Mouse (Mus musculus): Measurements from ENCODE around the gene Ubl5. TPM values are rescaled to one million over a fixed set of nuclear protein-coding genes. Genes with fewer than 3 reads are reported as not detected.
"Not testable (repeated sequence)": the region's sequence is repeated elsewhere in the genome, so short reads cannot be mapped to it uniquely, and the experiment has no call there.

Gene Ubl5
- polyA plus RNA-seq, 1 experiment from 2014 or later = 375 TPM

DNA sequence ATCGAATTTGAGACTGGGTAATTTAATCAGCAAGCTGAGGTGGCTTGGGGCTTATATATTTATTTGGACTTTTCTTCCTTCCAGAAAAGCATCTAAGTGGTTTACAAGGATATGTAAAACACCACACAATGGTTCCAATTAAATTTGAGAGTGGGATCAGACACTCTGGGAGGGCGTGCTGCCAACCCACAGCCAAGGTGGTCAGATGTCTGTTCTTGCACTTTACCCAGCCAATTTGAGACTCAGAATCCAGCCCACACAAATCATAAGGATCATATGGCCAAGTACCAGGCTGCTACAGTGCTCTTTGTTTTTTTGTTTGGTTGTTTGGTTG is 39.7 kb downstream of the Ubl5 start:
- H3K9me3 ChIP-seq (ENCODE audit: control insufficient read depth, low read length) = no peaks in the 10 kb centered on the region
- no peak overlapping the region for H3K9ac ChIP-seq (ENCODE audit: low read depth, low read length)
- ATAC-seq (ENCODE audit: low FRiP score, low TSS enrichment) = no peak
- no peak overlapping the region for H3K4me3 ChIP-seq (ENCODE audit: low read length)
- no peaks in the 10 kb centered on the region for H3K36me3 ChIP-seq (ENCODE audit: control insufficient read depth, insufficient read depth, low read length)
- H3K27me3 ChIP-seq (ENCODE audit: control insufficient read depth, insufficient read depth, low read length) = no peaks in the 10 kb centered on the region
- WGBS = 73% methylated on average over 2 of the region's 2 CpGs
- no peak overlapping the region for H3K4me2 ChIP-seq (replicated peaks; ENCODE audit: low read depth, low read length)
- H3K27ac ChIP-seq (ENCODE audit: low read depth, low read length) = no peak overlapping the region
- no peaks in the 10 kb centered on the region for H3K4me1 ChIP-seq (ENCODE audit: control insufficient read depth, insufficient read depth, low read length)

DNA sequence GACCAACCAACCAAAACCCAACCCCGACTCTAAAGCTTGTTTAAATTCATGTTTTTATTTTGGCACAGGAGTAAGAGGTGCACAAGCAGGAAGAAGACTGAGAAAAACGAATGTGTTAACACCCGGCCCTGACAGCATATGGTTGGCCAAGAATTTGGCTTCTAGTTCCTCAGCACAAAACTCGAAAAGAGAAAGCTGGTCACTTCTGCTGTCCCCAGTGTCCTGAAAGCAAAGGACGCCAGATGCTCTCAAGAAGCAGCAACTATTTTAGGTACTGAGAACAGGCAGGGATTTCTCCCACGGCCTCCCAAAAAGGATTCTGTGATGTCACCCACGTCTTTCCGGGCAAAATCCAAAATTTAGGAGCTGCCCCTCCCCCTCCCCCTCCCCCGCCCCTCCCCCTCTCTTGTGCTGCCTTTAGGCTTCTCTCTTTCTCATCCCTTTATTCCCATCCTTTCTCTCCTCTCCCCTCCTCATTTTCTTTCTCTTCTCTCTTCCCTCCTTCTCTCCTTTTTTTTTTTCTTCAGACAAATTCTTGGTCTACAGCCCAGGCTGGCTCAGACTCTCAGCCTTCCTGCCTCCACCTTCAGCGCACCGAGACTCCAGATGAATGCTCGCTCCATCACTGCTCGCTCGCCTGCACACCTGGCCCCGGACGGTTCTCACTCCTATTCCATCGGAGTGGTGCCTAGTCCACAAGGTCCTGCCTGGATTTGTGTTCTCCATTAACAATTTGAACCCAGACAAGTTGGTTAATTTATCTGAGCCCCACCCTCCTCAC is 42.6 kb downstream of the Ubl5 start:
- H3K27ac ChIP-seq (ENCODE audit: low read depth, low read length) = no peak overlapping the region
- no peak for ATAC-seq (ENCODE audit: low FRiP score, low TSS enrichment)
- no peaks in the 10 kb centered on the region for H3K27me3 ChIP-seq (ENCODE audit: control insufficient read depth, insufficient read depth, low read length)
- H3K4me1 ChIP-seq (ENCODE audit: control insufficient read depth, insufficient read depth, low read length) = peaks cover 5% of the 10 kb centered on the region
- no peak overlapping the region for H3K4me2 ChIP-seq (replicated peaks; ENCODE audit: low read depth, low read length)
- 53% methylated on average over 17 of the region's 17 CpGs for WGBS
- H3K9ac ChIP-seq (ENCODE audit: low read depth, low read length) = no peak overlapping the region
- H3K4me3 ChIP-seq (ENCODE audit: low read length) = no peak overlapping the region
- H3K9me3 ChIP-seq (ENCODE audit: control insufficient read depth, low read length) = no peaks in the 10 kb centered on the region
- no peaks in the 10 kb centered on the region for H3K36me3 ChIP-seq (ENCODE audit: control insufficient read depth, insufficient read depth, low read length)

DNA sequence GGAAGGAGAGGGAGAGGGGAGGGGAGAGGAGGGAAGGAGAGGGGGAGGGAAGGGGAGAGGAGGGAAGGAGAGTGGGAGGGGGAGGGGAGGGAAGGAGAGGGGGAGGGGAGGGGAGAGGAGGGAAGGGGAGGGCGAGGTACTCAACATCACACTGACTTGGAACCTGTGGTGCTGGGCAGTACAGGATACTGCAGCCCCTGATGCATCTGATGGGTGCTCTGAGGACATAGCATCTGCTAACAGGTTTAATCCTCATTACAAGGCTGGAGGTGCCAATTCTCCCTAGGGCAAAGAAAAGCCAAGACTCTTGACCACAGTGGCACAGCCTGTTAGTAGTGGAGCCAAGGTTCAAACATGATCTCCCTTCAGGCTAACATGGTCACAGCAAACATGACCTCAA is 46.7 kb downstream of the Ubl5 start:
- no CpG with 5 or more reads among the region's 1 CpGs for WGBS
- Histone ChIP-seq H3K27me3 (ENCODE audit: control insufficient read depth, insufficient read depth, low read length) (0 out of 2 replicates have a peak, but pooled peaks cover 2% of the 10 kb centered on the region), H3K36me3 (ENCODE audit: control insufficient read depth, insufficient read depth, low read length) (no peaks in the 10 kb centered on the region), H3K9ac (ENCODE audit: low read depth, low read length) (no peak overlapping the region), H3K9me3 (ENCODE audit: control insufficient read depth, low read length) (no peaks in the 10 kb centered on the region), H3K4me2 (replicated peaks; ENCODE audit: low read depth, low read length) (no peak overlapping the region), H3K4me1 (ENCODE audit: control insufficient read depth, insufficient read depth, low read length) (peaks cover 6% of the 10 kb centered on the region), H3K27ac (ENCODE audit: low read depth, low read length) (no peak overlapping the region), H3K4me3 (ENCODE audit: low read length) (no peak overlapping the region)
- ATAC-seq (ENCODE audit: low FRiP score, low TSS enrichment) = 0 out of 2 replicates have a peak, but pooled peaks have one; percentile 21

DNA sequence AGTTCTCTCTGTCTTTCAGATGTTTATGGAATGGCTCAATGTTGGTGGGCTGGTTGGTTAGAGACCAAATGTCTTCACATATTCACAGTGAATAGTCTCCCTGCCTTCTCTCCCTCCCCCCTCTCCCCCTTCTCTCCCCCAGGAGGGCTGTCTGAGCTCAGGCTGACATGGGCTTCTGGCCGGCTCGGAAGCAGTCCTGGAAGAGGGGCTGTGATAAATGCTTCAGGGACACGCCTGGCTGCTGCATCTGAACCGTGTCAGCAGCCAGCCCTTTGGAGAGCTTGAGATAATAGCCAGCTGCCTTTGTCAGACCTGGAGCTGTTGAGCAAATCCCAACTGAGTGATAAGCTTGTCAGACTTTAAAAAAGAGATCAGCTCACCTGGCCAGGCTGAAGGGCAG is 47.2 kb downstream of the Ubl5 start:
- H3K4me3 ChIP-seq (ENCODE audit: low read length) = no peak overlapping the region
- H3K9me3 ChIP-seq (ENCODE audit: control insufficient read depth, low read length) = no peaks in the 10 kb centered on the region
- ATAC-seq (ENCODE audit: low FRiP score, low TSS enrichment) = peak; percentile 69
- peaks cover 7% of the 10 kb centered on the region; the same call in 1 of the 2 replicates for H3K27me3 ChIP-seq (ENCODE audit: control insufficient read depth, insufficient read depth, low read length)
- H3K36me3 ChIP-seq (ENCODE audit: control insufficient read depth, insufficient read depth, low read length) = no peaks in the 10 kb centered on the region
- no peak overlapping the region for H3K27ac ChIP-seq (ENCODE audit: low read depth, low read length)
- H3K4me2 ChIP-seq (replicated peaks; ENCODE audit: low read depth, low read length) = no peak overlapping the region
- no peak overlapping the region for H3K9ac ChIP-seq (ENCODE audit: low read depth, low read length)
- 0% methylated on average over 4 of the region's 4 CpGs for WGBS
- H3K4me1 ChIP-seq (ENCODE audit: control insufficient read depth, insufficient read depth, low read length) = peaks cover 11% of the 10 kb centered on the region

DNA sequence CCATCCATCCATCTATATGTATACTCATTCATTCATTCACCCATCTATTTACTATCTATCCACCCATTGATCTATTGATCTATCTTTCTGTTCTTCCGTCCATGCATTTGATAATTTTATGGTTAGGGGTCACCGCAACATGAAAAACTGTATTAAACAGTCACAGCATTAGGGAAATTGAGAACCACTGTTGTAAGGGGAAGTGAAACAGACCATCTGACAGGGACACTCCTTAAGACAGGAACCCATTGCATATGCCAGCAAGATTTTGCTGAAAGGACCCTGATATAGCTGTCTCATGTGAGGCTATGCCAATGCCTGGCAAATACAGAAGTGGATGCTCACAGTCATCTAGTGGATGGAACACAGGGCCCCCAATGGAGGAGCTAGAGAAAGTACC is 47.8 kb downstream of the Ubl5 start:
- not testable (repeated sequence) for H3K36me3 ChIP-seq (ENCODE audit: control insufficient read depth, insufficient read depth, low read length); ATAC-seq (ENCODE audit: low FRiP score, low TSS enrichment); H3K4me2 ChIP-seq (replicated peaks; ENCODE audit: low read depth, low read length); H3K4me3 ChIP-seq (ENCODE audit: low read length); H3K27ac ChIP-seq (ENCODE audit: low read depth, low read length); H3K9me3 ChIP-seq (ENCODE audit: control insufficient read depth, low read length); H3K9ac ChIP-seq (ENCODE audit: low read depth, low read length)
- 83% methylated on average over 2 of the region's 2 CpGs for WGBS
- Histone ChIP-seq H3K27me3 (ENCODE audit: control insufficient read depth, insufficient read depth, low read length) (peaks cover 13% of the 10 kb centered on the region), H3K4me1 (ENCODE audit: control insufficient read depth, insufficient read depth, low read length) (peaks cover 12% of the 10 kb centered on the region)

DNA sequence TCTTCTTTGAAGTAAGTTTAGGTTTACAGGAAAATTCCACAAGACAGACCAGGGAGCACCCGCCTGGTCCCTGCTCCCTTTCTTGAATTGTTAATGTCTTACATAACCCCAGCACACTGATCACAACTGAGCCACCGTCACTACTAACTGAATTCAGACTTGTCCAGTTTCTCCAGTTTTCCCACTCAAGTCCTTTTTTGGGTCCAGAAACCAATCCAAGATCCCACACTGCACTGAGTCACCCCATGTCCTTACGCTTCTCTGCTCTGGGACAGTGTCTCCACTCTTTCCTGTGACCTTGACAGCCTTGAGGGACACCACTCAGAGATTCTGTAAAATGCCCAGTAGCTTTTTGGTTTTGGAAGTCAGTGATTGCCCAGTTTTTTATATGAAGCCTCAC is 50.2 kb downstream of the Ubl5 start:
- peaks cover 14% of the 10 kb centered on the region for H3K27me3 ChIP-seq (ENCODE audit: control insufficient read depth, insufficient read depth, low read length)
- H3K36me3 ChIP-seq (ENCODE audit: control insufficient read depth, insufficient read depth, low read length) = no peaks in the 10 kb centered on the region
- peaks cover 12% of the 10 kb centered on the region for H3K4me1 ChIP-seq (ENCODE audit: control insufficient read depth, insufficient read depth, low read length)
- no peak for ATAC-seq (ENCODE audit: low FRiP score, low TSS enrichment)
- WGBS = 93% methylated on average over 3 of the region's 3 CpGs
- no peak overlapping the region for H3K4me2 ChIP-seq (replicated peaks; ENCODE audit: low read depth, low read length)
- H3K27ac ChIP-seq (ENCODE audit: low read depth, low read length) = no peak overlapping the region
- H3K9ac ChIP-seq (ENCODE audit: low read depth, low read length) = no peak overlapping the region
- H3K9me3 ChIP-seq (ENCODE audit: control insufficient read depth, low read length) = no peaks in the 10 kb centered on the region
- no peak overlapping the region for H3K4me3 ChIP-seq (ENCODE audit: low read length)

DNA sequence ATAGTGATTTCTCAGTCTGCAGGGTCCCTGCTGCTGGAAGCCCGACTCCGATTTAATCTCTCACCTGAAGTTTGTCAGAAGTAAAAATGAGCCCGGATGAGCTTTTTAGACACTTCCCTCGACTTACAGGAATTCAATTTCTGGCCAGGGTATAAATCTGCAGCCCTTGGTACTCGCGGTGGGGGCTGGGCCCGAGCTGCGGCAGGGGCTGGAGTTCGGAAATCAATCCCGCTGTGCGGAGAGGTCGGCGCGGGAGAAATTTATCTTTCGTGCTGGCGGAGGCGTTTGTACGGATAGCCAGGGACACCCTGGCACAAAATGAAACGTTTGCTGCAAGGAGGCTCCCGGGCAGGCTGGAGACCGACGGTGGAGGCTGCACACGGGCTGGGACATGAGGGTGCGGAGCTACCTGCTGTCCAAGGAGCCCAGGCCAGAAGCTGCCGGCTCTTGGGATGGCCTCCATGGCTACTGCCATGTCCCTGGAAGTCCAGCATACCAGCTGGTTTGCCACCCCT is 52.1 kb downstream of the Ubl5 start:
- WGBS = 4% methylated on average over 25 of the region's 25 CpGs
- H3K4me2 ChIP-seq (replicated peaks; ENCODE audit: low read depth, low read length) = peak overlapping the region; percentile 60
- H3K4me3 ChIP-seq (ENCODE audit: low read length) = peak overlapping the region; percentile 34
- no peak for ATAC-seq (ENCODE audit: low FRiP score, low TSS enrichment)
- no peaks in the 10 kb centered on the region for H3K36me3 ChIP-seq (ENCODE audit: control insufficient read depth, insufficient read depth, low read length)
- H3K27ac ChIP-seq (ENCODE audit: low read depth, low read length) = no peak overlapping the region
- peak overlapping the region; percentile 45 for H3K9ac ChIP-seq (ENCODE audit: low read depth, low read length)
- H3K9me3 ChIP-seq (ENCODE audit: control insufficient read depth, low read length) = no peaks in the 10 kb centered on the region
- peaks cover 11% of the 10 kb centered on the region for H3K4me1 ChIP-seq (ENCODE audit: control insufficient read depth, insufficient read depth, low read length)
- H3K27me3 ChIP-seq (ENCODE audit: control insufficient read depth, insufficient read depth, low read length) = peaks cover 14% of the 10 kb centered on the region

DNA sequence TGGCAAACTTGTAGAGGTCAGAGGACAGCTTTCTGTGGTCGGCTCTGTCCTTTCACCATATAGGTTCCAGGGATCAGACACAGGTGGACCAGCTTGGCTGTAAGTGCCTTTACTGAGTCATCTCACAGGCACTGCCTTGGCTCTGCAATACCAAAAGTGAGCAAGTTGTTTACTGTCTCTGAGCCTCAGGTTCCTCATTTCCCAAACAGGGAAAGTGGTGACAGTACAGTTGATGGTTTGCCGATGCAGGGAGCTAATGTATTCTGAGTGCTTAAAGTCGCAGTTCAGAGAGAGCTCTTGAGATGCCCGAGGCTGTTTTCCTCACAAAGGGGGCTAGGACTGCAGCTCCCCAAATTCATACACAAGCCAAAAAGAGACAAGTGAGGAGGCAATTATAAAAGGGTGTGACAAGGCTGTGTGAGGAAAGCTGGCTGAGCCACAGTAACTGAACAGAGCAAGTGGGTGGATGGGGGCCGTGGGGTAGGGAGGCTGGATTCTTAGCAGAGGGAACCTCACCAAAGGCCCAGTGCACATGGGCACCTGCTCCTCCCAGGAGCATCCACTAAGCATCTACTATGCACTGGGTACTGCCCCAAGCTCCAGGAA is 53.5 kb downstream of the Ubl5 start:
- H3K36me3 ChIP-seq (ENCODE audit: control insufficient read depth, insufficient read depth, low read length) = no peaks in the 10 kb centered on the region
- 86% methylated on average over 5 of the region's 5 CpGs for WGBS
- H3K4me1 ChIP-seq (ENCODE audit: control insufficient read depth, insufficient read depth, low read length) = peaks cover 8% of the 10 kb centered on the region
- peaks cover 14% of the 10 kb centered on the region for H3K27me3 ChIP-seq (ENCODE audit: control insufficient read depth, insufficient read depth, low read length)
- no peak for ATAC-seq (ENCODE audit: low FRiP score, low TSS enrichment)
- H3K9me3 ChIP-seq (ENCODE audit: control insufficient read depth, low read length) = no peaks in the 10 kb centered on the region
- H3K4me3 ChIP-seq (ENCODE audit: low read length) = no peak overlapping the region
- no peak overlapping the region for H3K27ac ChIP-seq (ENCODE audit: low read depth, low read length)
- no peak overlapping the region for H3K4me2 ChIP-seq (replicated peaks; ENCODE audit: low read depth, low read length)
- no peak overlapping the region for H3K9ac ChIP-seq (ENCODE audit: low read depth, low read length)
